Comparison of ENCODE assay signal across 8 mouse cellular contexts in the genomic region with DNA sequence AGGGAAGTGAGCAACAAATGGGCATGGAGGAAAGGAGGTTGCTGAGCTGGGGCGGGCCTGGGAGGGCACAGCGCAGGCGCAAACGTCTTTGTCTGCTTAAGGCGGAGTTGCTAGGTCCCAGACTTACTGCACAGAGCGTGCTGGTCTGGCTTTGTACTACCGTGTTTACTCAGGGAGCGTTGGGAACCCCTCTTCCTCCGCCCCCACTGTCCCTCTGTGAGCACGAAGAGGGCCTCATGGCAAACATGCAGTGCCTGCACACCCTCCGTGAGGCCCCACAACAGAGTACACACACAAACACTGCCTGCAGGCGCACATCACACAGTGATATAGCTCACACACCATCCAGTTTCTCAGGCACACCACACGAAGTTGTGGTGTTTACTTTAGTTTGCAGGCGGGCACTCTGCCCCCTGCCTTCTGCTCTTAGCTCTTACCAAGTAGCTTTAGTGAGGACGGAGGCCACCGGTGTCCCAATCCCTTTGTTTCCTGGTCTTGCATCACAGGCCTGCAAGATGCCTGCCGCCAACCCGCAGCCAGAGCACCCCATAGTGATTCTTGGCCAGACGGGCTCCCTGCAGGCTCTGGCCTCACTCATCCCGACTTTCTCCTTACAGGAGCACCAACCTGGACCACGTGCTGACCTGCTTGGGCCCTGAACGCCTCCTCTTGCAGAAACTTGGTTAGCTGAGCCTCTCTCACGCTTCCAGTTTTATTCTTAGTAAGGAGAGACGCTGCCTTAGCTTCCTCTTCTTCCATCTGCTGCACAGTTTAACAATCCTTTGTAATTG. TPM values are rescaled to one million over a fixed set of nuclear protein-coding genes. Genes with fewer than 3 reads are reported as not detected.
DNase-seq lines count a peak whose midpoint lies in the region; ATAC-seq and TF ChIP-seq lines count a peak whose summit lies in the region.

No protein-coding gene starts in this region.

- H3K4me3 ChIP-seq in embryonic fibroblast, embryonic 13.5 days (ENCODE audit: insufficient read depth, low read length), result no peak overlapping the region
- H3K4me3 ChIP-seq in limb, embryonic 13.5 days, result peak overlapping the region; percentile 3; the same call in 1 of the 2 replicates
- H3K4me3 ChIP-seq in midbrain, embryonic 15.5 days, result no peak overlapping the region
- H3K4me3 ChIP-seq in spleen, adult 2 months (ENCODE audit: extremely low read depth, insufficient read depth, insufficient read length), result peak overlapping the region; percentile 22; the same call in 1 of the 2 replicates

- ATAC-seq in limb, embryonic 13.5 days (ENCODE audit: low FRiP score, low read depth), result peak; percentile 88
- ATAC-seq in midbrain, embryonic 15.5 days (replicated peaks), result peak; percentile 97

- no peaks in the 10 kb centered on the region for H3K36me3 ChIP-seq in limb, embryonic 13.5 days
- no peaks in the 10 kb centered on the region for H3K36me3 ChIP-seq in midbrain, embryonic 15.5 days (replicated peaks)
- H3K36me3 ChIP-seq in spleen, adult 2 months (ENCODE audit: control insufficient read depth, insufficient read depth, low read length), result no peaks in the 10 kb centered on the region

- 11% methylated on average over 24 of the region's 24 CpGs for WGBS in limb, embryonic 13.5 days
- 2% methylated on average over 24 of the region's 24 CpGs for WGBS in midbrain, embryonic 15.5 days
- 10% methylated on average over 24 of the region's 24 CpGs for WGBS in spleen, adult 2 months

- DNase-seq in 3134 (ENCODE audit: extremely low read depth, insufficient read length, low spot score), result peak; percentile 68
- DNase-seq in adrenal gland, postnatal 4 days (ENCODE audit: low spot score in 2 of 2), result peak; percentile 55 to 57
- peak; percentile 87 for DNase-seq in heart, adult 8-10 months (ENCODE audit: low spot score)
- peak; percentile 62 for DNase-seq in kidney, adult 9 months
- peak; percentile 64 to 84 for DNase-seq in spleen, adult 2 months (ENCODE audit: low read depth in 1 of 2, low spot score in 2 of 2)

- peak; percentile 92 for TF ChIP-seq POLR2A in embryonic fibroblast, embryonic 13.5 days (IDR thresholded peaks at IDR 0.05; ENCODE audit: low read depth, low read length)
- TF ChIP-seq POLR2A in spleen, adult 2 months (IDR thresholded peaks at IDR 0.05; ENCODE audit: low read depth, low read length), result peak; percentile 58; the same call in 1 of the 2 replicates

- peak overlapping the region; percentile 36 for H3K4me2 ChIP-seq in limb, embryonic 13.5 days (replicated peaks)
- peak overlapping the region; percentile 46 for H3K4me2 ChIP-seq in midbrain, embryonic 15.5 days

- no peaks in the 10 kb centered on the region for H3K27me3 ChIP-seq in limb, embryonic 13.5 days
- H3K27me3 ChIP-seq in midbrain, embryonic 15.5 days (replicated peaks), result no peaks in the 10 kb centered on the region
- H3K27me3 ChIP-seq in spleen, adult 2 months (ENCODE audit: control insufficient read depth, insufficient read depth, low read length), result no peaks in the 10 kb centered on the region

- no peaks in the 10 kb centered on the region for H3K9me3 ChIP-seq in limb, embryonic 13.5 days
- no peaks in the 10 kb centered on the region for H3K9me3 ChIP-seq in midbrain, embryonic 15.5 days

- peak overlapping the region; percentile 65 for H3K27ac ChIP-seq in embryonic fibroblast, embryonic 13.5 days (ENCODE audit: insufficient read depth, low read length)
- peak overlapping the region; percentile 93 for H3K27ac ChIP-seq in limb, embryonic 13.5 days
- H3K27ac ChIP-seq in midbrain, embryonic 15.5 days, result peak overlapping the region; percentile 93
- H3K27ac ChIP-seq in spleen, adult 2 months (ENCODE audit: insufficient read depth, low read length), result peak overlapping the region; percentile 87

- TF ChIP-seq CTCF in embryonic fibroblast, embryonic 13.5 days (IDR thresholded peaks at IDR 0.05; ENCODE audit: borderline replicate concordance, insufficient read depth, low read length), result no peak
- TF ChIP-seq CTCF in spleen, adult 2 months (IDR thresholded peaks at IDR 0.05; ENCODE audit: extremely low read depth, insufficient read depth, insufficient read length, insufficient replicate concordance), result no peak

- H3K9ac ChIP-seq in limb, embryonic 13.5 days, result peak overlapping the region; percentile 54
- peak overlapping the region; percentile 37 for H3K9ac ChIP-seq in midbrain, embryonic 15.5 days

- peaks cover 3% of the 10 kb centered on the region; the same call in 1 of the 2 replicates for H3K4me1 ChIP-seq in embryonic fibroblast, embryonic 13.5 days (ENCODE audit: control insufficient read depth, insufficient read depth, low read length)
- peaks cover 14% of the 10 kb centered on the region for H3K4me1 ChIP-seq in limb, embryonic 13.5 days
- peaks cover 16% of the 10 kb centered on the region for H3K4me1 ChIP-seq in midbrain, embryonic 15.5 days
- H3K4me1 ChIP-seq in spleen, adult 2 months (ENCODE audit: control insufficient read depth, insufficient read depth, insufficient read length), result peaks cover 10% of the 10 kb centered on the region; the same call in 1 of the 2 replicates

RNA-seq across cellular contexts. Expression of a gene that starts 38.6 kb away (rescaled TPM):
- 100 to 1,000 TPM; 273 to 288 TPM for total RNA-seq in adrenal gland, postnatal 4 days (2021)
- 176 and 186 TPM in 2 replicates for polyA plus RNA-seq in embryonic fibroblast, embryonic 13.5 days (2011; ENCODE audit: insufficient read length, low read depth, missing spikeins)
- 100 to 1,000 TPM; 157 to 166 (median 162) TPM for total RNA-seq in heart, adult 8-10 months (2022)
- 454 and 479 TPM in 2 replicates for polyA plus RNA-seq in limb, embryonic 13.5 days (2015; fragmentation: Nextera tagmentation; extraction: Ambion mirVana)
- 339 and 344 TPM in 2 replicates for polyA plus RNA-seq in midbrain, embryonic 15.5 days (2015; fragmentation: Nextera tagmentation; extraction: Ambion mirVana)
- polyA plus RNA-seq in spleen, adult 2 months (2012; rRNA removed), result 166 and 200 TPM in 2 replicates

RNA-seq across cellular contexts. Expression of a gene that starts 49.4 kb away (rescaled TPM):
- 10 to 100 TPM; 17.6 to 19.1 TPM for total RNA-seq in adrenal gland, postnatal 4 days (2021)
- 9.6 and 9.7 TPM in 2 replicates for polyA plus RNA-seq in embryonic fibroblast, embryonic 13.5 days (2011; ENCODE audit: insufficient read length, low read depth, missing spikeins)
- 10 to 100 TPM in 2 of 4 experiments, 1 to 10 TPM in 2; 9.6 to 11.6 (median 10.0) TPM for total RNA-seq in heart, adult 8-10 months (2022)
- polyA plus RNA-seq in limb, embryonic 13.5 days (2015; fragmentation: Nextera tagmentation; extraction: Ambion mirVana), result 25.2 and 25.4 TPM in 2 replicates
- polyA plus RNA-seq in midbrain, embryonic 15.5 days (2015; fragmentation: Nextera tagmentation; extraction: Ambion mirVana), result 25.2 and 25.8 TPM in 2 replicates
- 9.5 and 9.7 TPM in 2 replicates for polyA plus RNA-seq in spleen, adult 2 months (2012; rRNA removed)

Comparison
In these comparisons a context has a peak if more than half of its experiments do, and no peak if none do; other contexts are left out.
1. H3K4me3 ChIP-seq: peak in limb, embryonic 13.5 days (single experiment) and spleen, adult 2 months (single experiment); none in embryonic fibroblast, embryonic 13.5 days (single experiment) and midbrain, embryonic 15.5 days (single experiment).
2. Peak in every context shown above with its lines, with median percentiles within 50 percentile points of each other: DNase-seq and H3K27ac ChIP-seq.